Mouse (Mus musculus): ENCODE data around the gene Fnbp1. TPM values are rescaled to one million over a fixed set of nuclear protein-coding genes. Genes with fewer than 3 reads are reported as not detected.

Gene Fnbp1
- polyA plus RNA-seq, 1 experiment from 2014 or later = 26.3 TPM

- no peak overlapping the region for H3K27ac ChIP-seq
- H3K9me3 ChIP-seq = no peaks in the 10 kb centered on the region
- H3K4me3 ChIP-seq = no peak overlapping the region
- peaks cover 16% of the 10 kb centered on the region for H3K4me1 ChIP-seq
- no peak for ATAC-seq (ENCODE audit: insufficient number of reproducible peaks, insufficient read depth, low FRiP score, low TSS enrichment)
- peaks cover 15% of the 10 kb centered on the region; the same call in 1 of the 2 replicates for H3K36me3 ChIP-seq
- H3K9ac ChIP-seq = no peak overlapping the region
- 62% methylated on average over 1 of the region's 1 CpGs for WGBS
- 0 out of 2 replicates have a peak, but pooled peaks cover 2% of the 10 kb centered on the region for H3K27me3 ChIP-seq
- no peak overlapping the region for H3K4me2 ChIP-seq (replicated peaks)
Observed at GRCm38 (mm10) chr2:31144901-31145300, 3.1 kb upstream of the Fnbp1 start.

GRCm38 (mm10) chr2:31143768-31144695 lies 2.2 kb upstream of the Fnbp1 start:
- Histone ChIP-seq H3K27ac (no peak overlapping the region), H3K9ac (no peak overlapping the region), H3K4me2 (replicated peaks) (no peak overlapping the region), H3K27me3 (0 out of 2 replicates have a peak, but pooled peaks cover 2% of the 10 kb centered on the region), H3K4me1 (peaks cover 17% of the 10 kb centered on the region), H3K9me3 (no peaks in the 10 kb centered on the region), H3K4me3 (no peak overlapping the region), H3K36me3 (peaks cover 12% of the 10 kb centered on the region; the same call in 1 of the 2 replicates)
- WGBS = 81% methylated on average over 16 of the region's 16 CpGs
- ATAC-seq (ENCODE audit: insufficient number of reproducible peaks, insufficient read depth, low FRiP score, low TSS enrichment) = no peak

DNA sequence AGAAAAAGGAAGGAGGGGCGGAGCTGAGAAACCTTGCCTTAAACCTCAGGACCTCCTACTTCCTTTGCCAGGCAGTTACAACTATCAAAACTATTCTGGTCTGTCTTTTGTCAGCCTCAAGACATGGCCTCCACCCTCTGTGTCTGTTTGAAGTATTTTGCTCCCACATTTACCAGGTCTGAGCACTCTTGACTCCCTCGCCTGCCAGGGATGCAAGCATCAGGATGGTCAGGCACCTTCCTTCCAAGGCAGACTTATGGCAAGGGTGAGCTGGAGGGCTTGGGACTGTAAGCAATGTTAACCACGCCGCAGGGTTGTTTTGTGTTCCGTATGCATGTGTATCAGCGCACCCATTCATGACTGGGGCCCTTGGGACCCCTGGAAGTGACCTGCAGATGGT lies 1.5 kb upstream of the Fnbp1 start:
- Histone ChIP-seq H3K27me3 (0 out of 2 replicates have a peak, but pooled peaks cover 2% of the 10 kb centered on the region), H3K4me2 (replicated peaks) (no peak overlapping the region; the same call in 1 of the 2 replicates), H3K36me3 (peaks cover 12% of the 10 kb centered on the region; the same call in 1 of the 2 replicates), H3K9ac (no peak overlapping the region), H3K27ac (no peak overlapping the region), H3K4me1 (peaks cover 17% of the 10 kb centered on the region), H3K4me3 (no peak overlapping the region), H3K9me3 (no peaks in the 10 kb centered on the region)
- no peak for ATAC-seq (ENCODE audit: insufficient number of reproducible peaks, insufficient read depth, low FRiP score, low TSS enrichment)
- WGBS = 82% methylated on average over 6 of the region's 6 CpGs

DNA sequence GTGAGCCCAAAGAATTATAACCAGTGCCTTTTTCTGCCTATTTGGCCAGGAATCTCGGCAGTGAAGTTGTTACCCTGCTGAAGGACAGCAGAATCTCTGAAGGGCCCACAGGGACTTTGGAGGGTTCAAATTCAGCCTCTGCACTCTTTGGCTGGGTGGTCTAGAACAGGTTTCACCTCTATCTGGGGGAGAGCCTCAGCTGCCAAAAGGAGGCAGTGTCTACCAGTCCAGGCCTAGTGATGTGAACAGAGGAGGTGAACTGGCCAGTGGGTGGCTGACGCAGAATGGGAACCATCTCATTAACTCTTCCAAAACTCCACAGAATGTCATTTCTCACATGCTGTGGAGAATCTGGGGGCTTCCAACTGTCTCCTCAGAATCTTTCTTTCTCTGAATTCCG lies 697 bp upstream of the Fnbp1 start:
- peak overlapping the region; percentile 84; the same call in 1 of the 2 replicates for H3K27ac ChIP-seq

DNA sequence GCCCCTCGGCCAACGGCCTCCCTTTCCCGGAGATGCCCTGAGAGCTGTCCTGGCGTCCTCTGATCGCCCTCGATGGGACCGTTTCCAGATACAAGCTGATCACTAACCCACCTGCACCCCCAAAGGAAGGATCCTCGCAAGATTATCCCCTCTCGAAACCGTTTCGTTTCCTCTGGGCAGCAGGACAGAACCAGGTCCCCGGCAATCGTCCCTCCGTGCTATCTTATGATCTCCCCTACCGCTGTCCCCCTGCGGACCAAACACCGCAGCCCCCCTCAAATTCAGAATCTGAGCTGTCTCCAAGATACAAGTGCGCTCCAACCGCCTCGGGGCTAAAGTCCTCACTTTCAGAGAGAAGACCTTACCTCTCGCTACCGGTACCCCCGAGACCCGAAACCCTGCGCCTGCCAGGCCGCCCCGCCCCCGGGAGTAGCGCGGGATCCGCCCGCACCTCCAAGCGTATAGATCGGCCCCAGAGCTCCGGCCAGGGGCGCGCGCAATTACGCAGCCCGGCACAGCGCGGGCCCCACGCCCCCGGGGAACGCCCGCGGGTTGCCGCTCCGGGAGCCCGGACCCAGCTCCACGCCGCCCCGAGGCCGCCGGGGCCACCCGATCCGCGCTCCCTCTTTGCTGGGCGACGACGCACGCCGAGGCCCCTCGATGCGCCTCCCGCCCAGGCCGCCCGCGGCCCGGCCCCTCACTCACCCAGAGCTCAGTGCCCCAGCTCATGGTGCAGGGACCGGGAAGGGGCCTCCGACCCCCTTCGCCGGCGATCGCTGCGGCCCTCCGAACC lies 538 bp downstream of the Fnbp1 start:
- Histone ChIP-seq H3K4me1 (peaks cover 17% of the 10 kb centered on the region), H3K4me3 (peak overlapping the region; percentile 81), H3K9me3 (no peaks in the 10 kb centered on the region), H3K4me2 (replicated peaks) (peak overlapping the region; percentile 89), H3K27ac (peak overlapping the region; percentile 84), H3K36me3 (0 out of 2 replicates have a peak, but pooled peaks cover 3% of the 10 kb centered on the region), H3K9ac (peak overlapping the region; percentile 91), H3K27me3 (0 out of 2 replicates have a peak, but pooled peaks cover 2% of the 10 kb centered on the region)
- peak; percentile 59 for ATAC-seq (ENCODE audit: insufficient number of reproducible peaks, insufficient read depth, low FRiP score, low TSS enrichment)
- WGBS = under 1% methylated on average over 78 of the region's 78 CpGs

More for the DNA sequence above, 697 bp upstream of the Fnbp1 start:
- no peak for ATAC-seq (ENCODE audit: insufficient number of reproducible peaks, insufficient read depth, low FRiP score, low TSS enrichment)
- peak overlapping the region; percentile 81 for H3K4me3 ChIP-seq
- H3K4me1 ChIP-seq = peaks cover 17% of the 10 kb centered on the region
- WGBS = 34% methylated on average over 3 of the region's 3 CpGs
- H3K9ac ChIP-seq = no peak overlapping the region
- no peaks in the 10 kb centered on the region for H3K9me3 ChIP-seq
- H3K27me3 ChIP-seq = 0 out of 2 replicates have a peak, but pooled peaks cover 2% of the 10 kb centered on the region
- peak overlapping the region; percentile 89 for H3K4me2 ChIP-seq (replicated peaks)
- 0 out of 2 replicates have a peak, but pooled peaks cover 6% of the 10 kb centered on the region for H3K36me3 ChIP-seq

DNA sequence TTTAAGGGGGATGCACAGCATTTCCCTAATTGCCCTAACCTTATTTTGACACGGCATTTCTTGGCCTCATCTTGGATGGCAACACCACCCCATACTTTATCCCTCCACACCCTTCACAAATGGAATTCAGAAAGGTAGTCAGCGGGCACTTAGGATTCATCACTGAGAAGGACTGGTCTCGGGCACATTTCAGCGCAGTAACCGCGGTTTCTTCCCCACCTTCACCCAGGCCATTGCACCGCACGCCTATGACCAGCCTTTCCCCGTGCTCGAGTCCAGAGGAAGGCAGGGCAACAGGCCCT lies 1.1 kb downstream of the Fnbp1 start:
- Histone ChIP-seq H3K9me3 (no peaks in the 10 kb centered on the region), H3K27me3 (0 out of 2 replicates have a peak, but pooled peaks cover 2% of the 10 kb centered on the region), H3K9ac (peak overlapping the region; percentile 91), H3K36me3 (0 out of 2 replicates have a peak, but pooled peaks cover 3% of the 10 kb centered on the region), H3K4me1 (peaks cover 18% of the 10 kb centered on the region), H3K4me2 (replicated peaks) (peak overlapping the region; percentile 89), H3K27ac (no peak overlapping the region), H3K4me3 (peak overlapping the region; percentile 81)
- 8% methylated on average over 10 of the region's 10 CpGs for WGBS
- no peak for ATAC-seq (ENCODE audit: insufficient number of reproducible peaks, insufficient read depth, low FRiP score, low TSS enrichment)

- peak overlapping the region; percentile 89 for H3K4me2 ChIP-seq (replicated peaks)
- no peak overlapping the region for H3K27ac ChIP-seq
- H3K36me3 ChIP-seq = no peaks in the 10 kb centered on the region
- ATAC-seq (ENCODE audit: insufficient number of reproducible peaks, insufficient read depth, low FRiP score, low TSS enrichment) = no peak
- H3K27me3 ChIP-seq = 0 out of 2 replicates have a peak, but pooled peaks cover 2% of the 10 kb centered on the region
- H3K4me3 ChIP-seq = peak overlapping the region; percentile 81
- no peaks in the 10 kb centered on the region for H3K9me3 ChIP-seq
- WGBS = 81% methylated on average over 12 of the region's 12 CpGs
- peaks cover 22% of the 10 kb centered on the region for H3K4me1 ChIP-seq
- peak overlapping the region; percentile 91 for H3K9ac ChIP-seq
Observed at GRCm38 (mm10) chr2:31139991-31140771, 1.6 kb downstream of the Fnbp1 start.

GRCm38 (mm10) chr2:31139174-31139632 lies 2.6 kb downstream of the Fnbp1 start:
- 80% methylated on average over 10 of the region's 10 CpGs for WGBS
- Histone ChIP-seq H3K4me2 (replicated peaks) (no peak overlapping the region), H3K27ac (no peak overlapping the region), H3K27me3 (0 out of 2 replicates have a peak, but pooled peaks cover 2% of the 10 kb centered on the region), H3K9ac (no peak overlapping the region), H3K9me3 (no peaks in the 10 kb centered on the region), H3K36me3 (no peaks in the 10 kb centered on the region), H3K4me3 (no peak overlapping the region), H3K4me1 (peaks cover 22% of the 10 kb centered on the region)
- ATAC-seq (ENCODE audit: insufficient number of reproducible peaks, insufficient read depth, low FRiP score, low TSS enrichment) = no peak

GRCm38 (mm10) chr2:31137018-31137590 lies 4.7 kb downstream of the Fnbp1 start:
- Histone ChIP-seq H3K4me3 (no peak overlapping the region), H3K9ac (no peak overlapping the region), H3K27me3 (no peaks in the 10 kb centered on the region), H3K27ac (no peak overlapping the region), H3K9me3 (no peaks in the 10 kb centered on the region), H3K4me1 (peaks cover 23% of the 10 kb centered on the region), H3K4me2 (replicated peaks) (no peak overlapping the region), H3K36me3 (no peaks in the 10 kb centered on the region)
- no peak for ATAC-seq (ENCODE audit: insufficient number of reproducible peaks, insufficient read depth, low FRiP score, low TSS enrichment)
- WGBS = 68% methylated on average over 14 of the region's 14 CpGs

GRCm38 (mm10) chr2:31136338-31136737 lies 5.5 kb downstream of the Fnbp1 start:
- peaks cover 21% of the 10 kb centered on the region for H3K4me1 ChIP-seq
- no peak overlapping the region for H3K4me3 ChIP-seq
- H3K4me2 ChIP-seq (replicated peaks) = no peak overlapping the region
- no peaks in the 10 kb centered on the region for H3K36me3 ChIP-seq
- H3K27ac ChIP-seq = no peak overlapping the region
- no peaks in the 10 kb centered on the region for H3K9me3 ChIP-seq
- no peaks in the 10 kb centered on the region for H3K27me3 ChIP-seq
- 57% methylated on average over 12 of the region's 13 CpGs for WGBS
- no peak overlapping the region for H3K9ac ChIP-seq
- no peak for ATAC-seq (ENCODE audit: insufficient number of reproducible peaks, insufficient read depth, low FRiP score, low TSS enrichment)
